Mouse (Mus musculus): ENCODE data around the gene Klf16.

GRCm38 (mm10) chr10:80609269-80609924 is 32.3 kb upstream of the Klf16 start:
- TF ChIP-seq POLR2A (IDR thresholded peaks at IDR 0.05; ENCODE audit: insufficient read depth, low read depth, low read length) = no peak
- TF ChIP-seq CTCF (IDR thresholded peaks at IDR 0.05) = no peak

All from heart, adult 2 months (tissue).